Mouse (Mus musculus) neural tube, embryonic 14.5 days (tissue): Measurements from ENCODE around the gene Scn2b. TPM values are rescaled to one million over a fixed set of nuclear protein-coding genes. Genes with fewer than 3 reads are reported as not detected.
A peak's percentile ranks its signal among the peaks of the same experiment; 100 is the strongest.

Source experiments
- ATAC-seq: fragments of 200-750 bp; cut with Nextera tagmentation; 2 replicates; pipeline ENCODE4 v1.8.0; 2017; ENCODE audit warnings: low read depth, mild to moderate bottlenecking, moderate TSS enrichment, moderate library complexity
- H3K27ac ChIP-seq: fragments of 300-500 bp; sonication (generic); 2 replicates; pipeline ENCODE4 v1.5.1; 2014; ENCODE audit warnings: low read depth, mild to moderate bottlenecking, control low read depth, low read length, moderate library complexity, mixed read lengths
- H3K27me3 ChIP-seq: fragments of 300-500 bp; sonication (generic); 2 replicates; pipeline ENCODE4 v1.6.1; 2014; ENCODE audit warnings: low read length; ENCODE audit not compliant: control insufficient read depth, insufficient read depth
- H3K36me3 ChIP-seq: fragments of 300-500 bp; sonication (generic); 2 replicates; pipeline ENCODE4 v1.6.1; 2014; ENCODE audit warnings: low read length, mixed read lengths; ENCODE audit not compliant: control insufficient read depth, insufficient read depth
- H3K4me1 ChIP-seq: fragments of 300-500 bp; sonication (generic); 2 replicates; pipeline ENCODE4 v1.6.1; 2014; ENCODE audit warnings: low read length; ENCODE audit not compliant: control insufficient read depth, insufficient read depth
- H3K4me2 ChIP-seq: fragments of 300-500 bp; sonication (generic); 2 replicates; pipeline ENCODE4 v1.6.1; 2014; ENCODE audit warnings: mild to moderate bottlenecking, low read depth, low read length, control low read depth
- H3K4me3 ChIP-seq: fragments of 300-500 bp; sonication (generic); 2 replicates; pipeline ENCODE4 v1.5.1; 2014; ENCODE audit warnings: low read depth, low read length, control low read depth, mixed read lengths
- H3K9ac ChIP-seq: fragments of 300-500 bp; sonication (generic); replicated peaks from 2 replicates; pipeline ENCODE4 v1.6.1; 2014; ENCODE audit warnings: low read depth, mild to moderate bottlenecking, control low read depth, low read length, mixed read lengths
- H3K9me3 ChIP-seq: fragments of 300-500 bp; sonication (generic); 2 replicates; pipeline ENCODE4 v1.6.1; 2016; ENCODE audit warnings: low read length; ENCODE audit not compliant: control insufficient read depth
- WGBS: fragments of 180-500 bp; shearing (Covaris S2); extraction: QIAGEN DNeasy Blood & Tissue Kit; methylation state at CpG from one replicate; pipeline ENCODE4 v1.1.7; 2014; 5-methylcytosine and 5-hydroxymethylcytosine counted together
- polyA plus RNA-seq: library from polyadenylated mRNA; unstranded; fragments of >200 nt; fragmentation: Nextera tagmentation; extraction: Ambion mirVana; gene quantifications from 2 replicates; pipeline ENCODE4 v1.2.1, GENCODE M21; 2014

Scn2b gene
- polyA plus RNA-seq, 1 experiment from 2014 or later = 11.2 TPM

- Histone ChIP-seq H3K4me1 (peaks cover 7% of the 10 kb centered on the region), H3K4me2 (no peak overlapping the region), H3K9me3 (no peaks in the 10 kb centered on the region), H3K36me3 (peaks cover 8% of the 10 kb centered on the region), H3K4me3 (no peak overlapping the region), H3K27ac (no peak overlapping the region), H3K27me3 (0 out of 2 replicates have a peak, but pooled peaks cover 2% of the 10 kb centered on the region), H3K9ac (no peak overlapping the region)
- 68% methylated on average over 7 of the region's 7 CpGs for WGBS
- no peak for ATAC-seq
These were observed 9.4 kb downstream of the Scn2b start for GRCm38 (mm10) chr9:45126941-45127340.

- H3K9me3 ChIP-seq = no peaks in the 10 kb centered on the region
- H3K4me2 ChIP-seq = no peak overlapping the region
- WGBS = 86% methylated on average over 3 of the region's 3 CpGs
- H3K36me3 ChIP-seq = peaks cover 5% of the 10 kb centered on the region
- no peak overlapping the region for H3K9ac ChIP-seq
- no peak for ATAC-seq
- H3K27me3 ChIP-seq = 0 out of 2 replicates have a peak, but pooled peaks cover 2% of the 10 kb centered on the region
- no peaks in the 10 kb centered on the region for H3K4me1 ChIP-seq
- no peak overlapping the region for H3K27ac ChIP-seq
- H3K4me3 ChIP-seq = no peak overlapping the region
These were observed 12.5 kb downstream of the Scn2b start for GRCm38 (mm10) chr9:45130119-45130518.

- Histone ChIP-seq H3K4me1 (peaks cover 5% of the 10 kb centered on the region; the same call in 1 of the 2 replicates), H3K4me2 (no peak overlapping the region), H3K9ac (no peak overlapping the region), H3K36me3 (no peaks in the 10 kb centered on the region), H3K9me3 (no peaks in the 10 kb centered on the region), H3K27me3 (peaks cover 22% of the 10 kb centered on the region), H3K4me3 (no peak overlapping the region), H3K27ac (no peak overlapping the region)
- 23% methylated on average over 5 of the region's 5 CpGs for WGBS
- ATAC-seq = no peak
These were observed 16.1 kb downstream of the Scn2b start for GRCm38 (mm10) chr9:45133484-45134310.

- Histone ChIP-seq H3K9me3 (no peaks in the 10 kb centered on the region), H3K36me3 (no peaks in the 10 kb centered on the region), H3K4me1 (peaks cover 5% of the 10 kb centered on the region; the same call in 1 of the 2 replicates), H3K4me2 (no peak overlapping the region), H3K9ac (no peak overlapping the region), H3K27me3 (peaks cover 34% of the 10 kb centered on the region), H3K4me3 (no peak overlapping the region), H3K27ac (no peak overlapping the region)
- 12% methylated on average over 7 of the region's 7 CpGs for WGBS
- no peak for ATAC-seq
These were observed 19.0 kb downstream of the Scn2b start for GRCm38 (mm10) chr9:45136442-45137169.

- ATAC-seq = peak; percentile 63; the same call in 1 of the 2 replicates
- Histone ChIP-seq H3K4me2 (peak within 1 kb of the TSS; percentile 83), H3K27me3 (peaks cover 34% of the 10 kb centered on the region), H3K9ac (peak within 1 kb of the TSS; percentile 39), H3K9me3 (no peaks in the 10 kb centered on the region), H3K36me3 (no peaks in the 10 kb centered on the region), H3K27ac (no peak within 1 kb of the TSS), H3K4me1 (peaks cover 5% of the 10 kb centered on the region; the same call in 1 of the 2 replicates), H3K4me3 (peak within 1 kb of the TSS; percentile 44)
- under 1% methylated on average over 68 of the region's 76 CpGs for WGBS
These were observed 20.8 kb downstream of the Scn2b start, which contains the start of gene Scn4b for GRCm38 (mm10) chr9:45138191-45139032. Scn4b (plus strand) TSS chr9:45138395.

- Histone ChIP-seq H3K4me3 (peak overlapping the region; percentile 44), H3K9ac (no peak overlapping the region)
These were observed 21.5 kb downstream of the Scn2b start for GRCm38 (mm10) chr9:45139082-45139481.

GRCm38 (mm10) chr9:45140945-45141344, 23.4 kb downstream of the Scn2b start:
- peaks cover 37% of the 10 kb centered on the region for H3K27me3 ChIP-seq
- no peak for ATAC-seq

More at GRCm38 (mm10) chr9:45139082-45139481, 21.5 kb downstream of the Scn2b start:
- Histone ChIP-seq H3K4me2 (peak overlapping the region; percentile 83), H3K27me3 (peaks cover 37% of the 10 kb centered on the region), H3K4me1 (peaks cover 5% of the 10 kb centered on the region; the same call in 1 of the 2 replicates), H3K9me3 (no peaks in the 10 kb centered on the region), H3K27ac (no peak overlapping the region), H3K36me3 (no peaks in the 10 kb centered on the region)
- WGBS = 4% methylated on average over 7 of the region's 7 CpGs
- no peak for ATAC-seq

GRCm38 (mm10) chr9:45142686-45143085, 25.1 kb downstream of the Scn2b start:
- Histone ChIP-seq H3K4me3 (no peak overlapping the region), H3K9ac (no peak overlapping the region), H3K36me3 (no peaks in the 10 kb centered on the region), H3K27me3 (peaks cover 24% of the 10 kb centered on the region), H3K4me2 (no peak overlapping the region), H3K9me3 (no peaks in the 10 kb centered on the region), H3K27ac (no peak overlapping the region), H3K4me1 (peaks cover 5% of the 10 kb centered on the region; the same call in 1 of the 2 replicates)
- WGBS = 62% methylated on average over 3 of the region's 3 CpGs
- no peak for ATAC-seq

More at GRCm38 (mm10) chr9:45140945-45141344, 23.4 kb downstream of the Scn2b start:
- Histone ChIP-seq H3K9ac (no peak overlapping the region), H3K4me2 (no peak overlapping the region), H3K4me1 (peaks cover 5% of the 10 kb centered on the region; the same call in 1 of the 2 replicates), H3K36me3 (no peaks in the 10 kb centered on the region), H3K4me3 (no peak overlapping the region), H3K9me3 (no peaks in the 10 kb centered on the region), H3K27ac (no peak overlapping the region)
- WGBS = 48% methylated on average over 7 of the region's 7 CpGs
